Mouse (Mus musculus) R1 (cell line): ENCODE data around the gene Art4.
"Not testable (repeated sequence)": the region's sequence is repeated elsewhere in the genome, so short reads cannot be mapped to it uniquely, and the experiment has no call there.

Experiments used
- DNase-seq: peaks from one replicate; pipeline ENCODE4 v3.0.0-alpha.2; 2018; ENCODE audit warnings: low read depth, low spot score

Gene Art4

GRCm38 (mm10) chr6:136857186-136857872 lies at the start of gene Art4:
Art4 (minus strand) TSS chr6:136857733.
- peak; percentile 37 for DNase-seq

GRCm38 (mm10) chr6:136906937-136907293 lies 49.4 kb upstream of the Art4 start:
- peak; percentile 14 for DNase-seq

DNA sequence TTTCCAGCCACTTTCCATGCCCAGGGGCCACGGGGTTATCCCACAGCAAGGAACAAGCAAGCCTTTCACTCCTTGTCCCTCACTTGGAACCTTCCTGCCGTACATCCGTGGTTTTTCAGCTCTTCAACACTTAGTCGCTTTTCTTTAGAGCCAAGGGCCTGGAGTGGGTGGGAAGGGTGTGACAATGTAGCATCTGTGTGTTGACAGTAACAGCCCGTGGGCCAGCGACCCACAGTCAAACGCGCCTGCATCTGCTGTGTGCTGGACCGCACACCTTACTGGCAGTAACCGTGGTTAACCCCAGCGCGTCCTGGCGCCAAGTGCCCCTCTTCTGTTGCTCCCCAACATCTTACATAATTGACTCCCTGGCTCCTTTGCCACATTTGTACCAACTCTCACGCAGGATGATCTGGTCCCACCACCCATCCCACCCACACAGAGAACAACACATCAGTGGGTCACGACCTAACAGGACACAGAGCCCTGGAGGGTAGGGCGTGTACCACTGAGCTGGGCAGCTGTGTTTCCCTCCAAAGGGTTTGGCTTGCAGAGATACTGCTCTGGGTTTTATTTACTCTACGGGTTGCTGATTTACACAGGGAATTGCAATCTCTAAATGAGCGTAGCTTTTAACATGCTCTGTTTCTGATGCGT lies 48.9 kb upstream of the Art4 start:
- peak; percentile 6 for DNase-seq

DNA sequence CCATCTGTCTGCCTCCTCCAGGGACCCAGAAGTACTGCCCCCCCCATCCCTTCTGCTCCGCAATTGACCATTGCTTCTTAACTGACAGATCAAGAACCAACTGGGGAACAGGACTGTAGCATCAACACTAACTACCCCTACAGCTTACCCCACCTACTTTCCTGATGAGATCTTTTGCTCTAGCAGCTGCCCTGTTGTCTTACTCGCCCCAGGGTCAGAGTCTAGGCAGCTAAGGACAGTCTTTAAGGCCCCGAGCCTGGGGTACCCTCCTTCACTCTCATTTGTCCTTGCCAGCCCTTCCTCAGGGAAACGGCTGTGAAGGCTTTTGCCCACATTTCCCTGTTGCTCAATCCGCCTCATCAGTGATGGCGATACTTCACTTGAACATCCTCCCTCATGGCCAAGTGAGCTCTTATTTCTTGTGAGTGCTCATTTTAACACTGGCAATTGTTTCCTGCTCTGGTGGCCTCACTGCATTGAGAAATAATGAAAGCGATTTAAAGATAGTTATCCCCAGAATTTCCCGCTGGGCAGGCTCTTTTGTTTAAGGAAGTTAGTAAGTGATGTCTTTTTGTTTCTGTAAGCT lies 46.4 kb upstream of the Art4 start:
- peak; percentile 21 for DNase-seq

DNA sequence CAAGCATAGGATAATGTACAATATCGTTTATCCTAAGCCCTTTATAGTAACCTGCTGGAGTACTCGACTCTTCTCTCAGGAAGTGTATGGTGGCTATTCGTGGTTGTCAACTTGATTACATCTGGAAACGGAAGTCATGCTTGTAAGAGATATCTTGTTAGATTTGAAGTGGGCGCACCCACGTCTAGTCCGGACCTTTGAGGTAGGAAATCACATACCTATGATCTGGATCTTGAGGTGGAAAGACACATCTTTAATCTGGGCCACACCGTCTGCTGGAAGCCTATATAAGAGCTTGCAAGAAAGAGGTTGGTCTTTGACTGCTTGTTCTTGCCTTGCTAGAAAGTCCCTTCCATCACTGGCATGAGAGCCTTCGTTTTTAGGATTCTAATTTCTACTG lies 45.0 kb upstream of the Art4 start:
- DNase-seq, result no peak

DNA sequence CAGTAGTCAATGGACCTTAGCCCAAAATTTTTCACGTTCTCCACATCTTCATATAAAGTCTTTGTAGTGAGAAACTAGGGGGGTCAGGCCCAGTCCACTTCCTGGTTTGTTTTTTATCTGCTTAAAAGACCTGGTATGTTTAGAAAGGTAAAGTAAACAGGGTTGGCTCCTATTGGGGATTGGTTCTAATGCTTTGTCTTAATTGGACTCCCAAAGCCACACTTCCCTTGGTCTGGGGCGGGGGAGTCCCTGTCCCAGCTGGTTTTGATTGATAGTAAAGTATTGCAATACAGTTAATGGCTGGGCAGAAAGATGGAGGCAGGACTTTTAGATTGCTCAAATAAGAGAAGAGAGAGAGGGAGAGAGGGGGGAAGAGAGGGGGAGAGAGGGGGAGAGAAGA lies 43.5 kb upstream of the Art4 start:
- no peak for DNase-seq

DNA sequence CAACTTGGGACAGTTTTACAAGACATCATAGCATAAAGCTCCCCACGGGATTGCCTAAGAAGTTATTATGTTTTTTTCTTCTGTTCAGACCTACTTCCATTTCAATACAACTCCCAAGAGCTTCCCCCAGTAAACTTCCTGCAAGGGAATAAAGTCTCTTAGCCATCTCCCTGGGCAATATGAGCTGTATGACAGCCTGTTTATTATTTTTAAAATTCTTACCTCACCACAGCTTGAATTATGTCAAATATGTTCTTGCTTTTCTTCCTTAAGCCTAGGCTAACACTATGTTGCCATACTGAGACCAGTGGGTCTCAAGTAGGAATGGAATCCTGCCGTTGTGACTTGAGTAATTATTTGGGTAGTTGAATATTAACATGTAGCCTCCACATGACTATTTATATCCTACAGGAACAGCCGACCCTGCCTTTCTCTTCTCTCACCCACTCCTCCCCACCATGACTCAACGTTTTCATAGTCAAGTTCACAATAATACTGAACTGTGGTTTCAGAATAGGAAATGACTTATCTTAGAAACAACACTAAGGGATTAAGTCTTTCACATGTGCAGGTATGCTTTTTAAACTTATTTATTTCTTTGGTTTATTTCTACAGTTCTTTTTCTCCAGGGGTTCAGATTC lies 43.0 kb upstream of the Art4 start:
- no peak for DNase-seq

GRCm38 (mm10) chr6:136898954-136899353 lies 41.4 kb upstream of the Art4 start:
- DNase-seq, result no peak

- no peak for DNase-seq
These were observed 40.7 kb upstream of the Art4 start for GRCm38 (mm10) chr6:136898222-136898621.

- DNase-seq, result no peak
These were observed 40.3 kb upstream of the Art4 start for GRCm38 (mm10) chr6:136897789-136898188.

- no peak for DNase-seq
These were observed 37.2 kb upstream of the Art4 start for GRCm38 (mm10) chr6:136894532-136895339.

DNA sequence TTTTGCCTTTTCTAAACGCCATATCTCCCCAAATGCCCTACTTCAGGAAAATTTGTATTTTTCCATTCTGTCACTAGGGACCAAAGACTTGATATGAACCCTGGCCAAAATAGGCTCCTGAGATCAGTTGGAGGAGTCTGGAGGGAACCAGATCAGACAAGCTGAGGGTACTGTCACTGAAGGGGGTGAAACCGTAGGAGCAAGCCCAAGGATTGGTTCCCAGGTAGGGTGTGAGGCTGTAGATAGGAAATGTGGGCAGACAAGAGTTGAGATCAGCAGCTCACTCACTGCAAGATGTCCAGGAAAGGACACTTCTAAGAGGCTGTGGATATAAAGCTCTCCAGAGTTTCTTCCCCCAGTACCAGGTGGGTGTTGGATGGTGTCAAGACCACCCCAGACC lies 34.5 kb upstream of the Art4 start:
- no peak for DNase-seq

DNA sequence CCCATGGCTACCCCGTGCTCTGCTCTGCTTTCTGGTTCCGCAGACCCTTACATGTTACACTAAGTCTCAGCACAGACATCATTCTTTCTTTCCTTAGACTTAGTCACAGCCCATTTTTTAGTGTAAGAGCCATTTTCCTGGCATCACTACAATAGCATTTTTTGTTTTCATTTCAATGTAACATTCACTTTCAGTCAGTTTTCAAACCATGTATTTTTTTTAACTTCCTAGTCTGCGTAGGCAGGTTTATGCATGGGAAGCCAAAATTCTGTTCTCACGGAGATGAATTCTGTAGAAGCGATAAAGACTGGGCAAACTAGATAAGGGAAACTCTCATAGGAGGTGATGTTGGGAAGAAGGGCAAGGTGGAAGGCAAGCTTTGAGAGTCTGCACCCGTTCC lies 32.0 kb upstream of the Art4 start:
- DNase-seq, result no peak

DNA sequence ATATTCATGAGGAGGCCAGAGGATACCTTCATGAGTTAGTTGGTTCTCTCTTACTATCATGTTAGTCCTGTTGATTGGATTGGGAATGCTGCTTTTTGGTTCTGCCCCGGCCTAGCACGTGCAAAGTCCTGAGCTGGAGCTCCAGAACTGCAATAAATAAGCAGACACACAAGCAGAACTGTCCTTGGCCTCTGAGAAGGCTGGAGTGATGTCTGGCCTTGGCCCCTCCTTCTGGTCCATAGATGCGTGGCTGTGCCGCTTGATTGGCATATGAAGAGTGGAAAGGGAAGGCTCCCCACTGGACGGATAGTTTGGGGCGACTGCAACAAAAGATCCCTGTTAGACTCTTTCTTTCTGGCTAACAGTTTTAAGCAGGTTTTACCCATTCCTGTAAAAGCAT lies 31.5 kb upstream of the Art4 start:
- no peak for DNase-seq

DNA sequence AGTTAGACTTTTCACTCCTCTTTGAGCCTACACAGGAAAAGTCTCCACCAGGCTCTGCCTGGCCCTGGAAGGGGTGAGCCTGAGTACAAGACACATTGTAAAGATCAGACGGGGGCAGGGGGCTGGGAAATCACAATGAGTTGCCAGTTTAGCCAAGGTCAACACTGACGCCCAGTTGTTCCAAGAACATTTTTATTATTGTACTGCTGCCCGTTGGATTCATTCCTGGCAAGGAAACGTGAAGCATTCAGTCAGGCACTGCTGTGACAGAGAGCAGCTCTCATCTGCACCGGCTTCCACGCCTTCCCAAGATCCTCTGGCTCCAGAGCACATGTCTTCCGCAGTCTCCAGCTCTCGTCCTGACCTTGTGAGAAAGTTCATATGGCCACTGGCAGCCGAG lies 30.3 kb upstream of the Art4 start:
- no peak for DNase-seq

DNA sequence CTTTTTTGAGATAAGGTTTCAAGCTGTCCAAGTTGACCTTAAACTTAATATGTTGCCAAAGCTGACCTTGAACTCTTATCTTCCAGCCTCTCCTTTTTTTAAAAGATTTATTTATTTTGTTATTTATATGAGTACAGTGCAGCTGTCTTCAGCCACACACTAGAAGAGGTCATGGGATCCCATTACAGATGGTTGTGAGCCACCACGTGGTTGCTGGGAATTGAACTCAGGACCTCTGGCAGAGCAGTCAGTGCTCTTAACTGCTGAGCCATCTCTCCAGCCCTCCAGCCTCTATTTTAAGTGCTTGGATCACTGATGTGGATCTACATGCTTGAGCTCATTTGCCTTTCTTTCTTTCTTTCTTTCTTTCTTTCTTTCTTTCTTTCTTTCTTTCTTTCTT lies 27.2 kb upstream of the Art4 start:
- not testable (repeated sequence) for DNase-seq

- no peak for DNase-seq
These were observed 26.4 kb upstream of the Art4 start for GRCm38 (mm10) chr6:136883961-136884360.

DNA sequence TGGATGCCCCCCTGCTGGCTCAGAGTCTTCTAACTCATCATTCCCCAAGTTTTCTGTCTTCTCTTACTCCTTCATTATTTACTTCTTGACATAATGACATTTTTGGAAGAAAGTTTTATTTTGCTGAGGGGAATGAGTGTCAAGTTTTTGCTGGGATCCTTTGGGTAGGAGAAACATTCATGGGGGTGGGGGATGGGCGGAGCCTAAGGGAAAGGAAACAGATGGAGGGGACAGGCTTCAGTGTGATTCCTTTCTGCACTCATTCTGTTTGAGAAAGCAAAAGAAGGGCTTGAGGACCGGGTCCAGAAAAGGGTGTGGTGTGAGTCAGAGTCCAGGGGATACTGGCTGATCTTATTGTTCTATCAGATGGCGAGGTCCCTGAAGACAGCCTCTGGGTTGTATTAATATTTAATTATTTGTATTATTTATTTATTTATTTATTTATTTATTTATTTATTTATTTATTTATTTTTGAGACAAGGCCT lies 25.9 kb upstream of the Art4 start:
- DNase-seq, result no peak

GRCm38 (mm10) chr6:136881678-136882077 lies 24.1 kb upstream of the Art4 start:
- no peak for DNase-seq

DNA sequence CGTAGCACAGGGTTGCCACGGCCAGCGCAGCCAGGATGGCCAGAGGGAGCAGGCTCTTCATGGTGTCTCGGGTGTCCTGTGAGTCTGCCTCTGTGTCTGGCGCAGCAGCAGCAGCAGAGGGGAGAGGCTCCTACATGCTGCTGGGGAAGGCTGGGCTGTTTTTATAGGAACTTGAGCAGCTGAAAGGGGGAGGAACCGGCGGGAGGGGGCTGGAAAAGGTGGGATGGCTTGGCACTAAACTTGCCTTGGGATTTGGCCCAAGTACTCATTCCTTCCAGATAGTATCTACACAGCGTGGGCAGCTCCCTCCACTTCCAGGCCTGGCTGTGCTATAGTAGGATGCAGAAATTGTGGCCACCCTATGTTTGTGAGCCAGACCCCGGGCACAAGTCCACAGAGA lies 18.1 kb upstream of the Art4 start, which contains the start of gene Mgp:
Mgp (minus strand) TSS at position 154 of the 400 bp plus-strand sequence.
- no peak for DNase-seq

DNA sequence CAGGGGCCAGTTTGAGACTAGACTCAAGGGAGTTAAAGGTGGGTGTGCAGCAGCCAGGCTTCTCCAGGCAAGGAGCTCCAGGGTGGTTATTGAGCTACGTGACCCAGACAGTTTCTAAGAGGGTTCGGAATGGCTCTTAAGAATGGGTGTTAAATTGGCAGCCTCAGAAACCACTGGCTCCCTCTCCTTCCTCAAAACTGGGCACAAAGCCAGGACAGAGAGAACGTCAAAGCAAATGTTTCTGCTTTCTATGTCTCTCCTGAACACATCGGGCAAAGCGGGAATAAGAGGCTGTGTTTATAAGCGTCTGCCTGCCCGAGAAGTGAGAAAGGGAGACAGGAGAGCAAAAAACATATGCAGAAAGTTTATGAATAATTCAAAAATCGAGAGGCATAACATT lies 17.1 kb upstream of the Art4 start:
- no peak for DNase-seq

DNA sequence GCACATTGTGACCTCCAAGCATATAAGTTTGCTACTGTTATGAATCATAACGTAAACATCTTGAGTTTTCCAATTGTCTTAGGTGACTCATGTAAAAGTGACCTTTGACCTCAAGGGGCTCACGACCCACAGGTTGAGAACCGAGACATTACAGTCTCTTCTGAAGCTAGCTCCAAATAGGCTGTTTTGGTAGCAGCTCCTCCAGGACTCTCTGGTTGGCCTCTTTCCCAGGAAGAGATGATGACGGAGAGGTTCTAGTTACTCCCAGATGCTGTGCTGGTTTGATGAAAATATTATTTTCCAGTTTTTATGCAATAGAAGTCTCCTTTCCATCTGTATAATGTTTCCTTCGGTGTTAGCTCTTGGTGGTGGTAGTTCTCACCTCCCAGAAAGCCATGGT lies 11.4 kb upstream of the Art4 start:
- no peak for DNase-seq
